Mouse (Mus musculus): ENCODE results near the gene Sdhc.

GRCm38 (mm10) chr1:171135600-171135999, 14.8 kb downstream of the Sdhc start:
- no peak for TF ChIP-seq CTCF (IDR thresholded peaks at IDR 0.05; ENCODE audit: control insufficient read depth, insufficient read depth, low read length)
- no peak for TF ChIP-seq POLR2A (IDR thresholded peaks at IDR 0.05; ENCODE audit: borderline replicate concordance, control insufficient read depth, low read depth, low read length)
